Mouse (Mus musculus) intestine, embryonic 15.5 days (tissue): ENCODE data around the gene Rps10. TPM values are rescaled to one million over a fixed set of nuclear protein-coding genes. Genes with fewer than 3 reads are reported as not detected.
A peak's percentile ranks its signal among the peaks of the same experiment; 100 is the strongest.

Source experiments
- ATAC-seq: fragments of 200-750 bp; cut with Nextera tagmentation; 2 replicates; pipeline ENCODE4 v1.8.0; 2017; ENCODE audit warnings: moderate TSS enrichment, moderate library complexity
- H3K27ac ChIP-seq: fragments of 300-500 bp; sonication (generic); 2 replicates; pipeline ENCODE4 v1.5.1; 2015; ENCODE audit warnings: mild to moderate bottlenecking, inconsistent platforms
- H3K27me3 ChIP-seq: fragments of 300-500 bp; sonication (generic); replicated peaks from 2 replicates; pipeline ENCODE4 v1.6.1; 2015; ENCODE audit warnings: inconsistent platforms
- H3K36me3 ChIP-seq: fragments of 300-500 bp; sonication (generic); 2 replicates; pipeline ENCODE4 v1.6.1; 2015; ENCODE audit warnings: inconsistent platforms
- H3K4me1 ChIP-seq: fragments of 300-500 bp; sonication (generic); replicated peaks from 2 replicates; pipeline ENCODE4 v1.6.1; 2015; ENCODE audit warnings: inconsistent platforms
- H3K4me2 ChIP-seq: fragments of 300-500 bp; sonication (generic); replicated peaks from 2 replicates; pipeline ENCODE4 v1.6.1; 2015; ENCODE audit warnings: mild to moderate bottlenecking, inconsistent platforms
- H3K4me3 ChIP-seq: fragments of 300-500 bp; sonication (generic); replicated peaks from 2 replicates; pipeline ENCODE4 v1.5.1; 2015; ENCODE audit warnings: inconsistent platforms
- H3K9ac ChIP-seq: fragments of 300-500 bp; sonication (generic); 2 replicates; pipeline ENCODE4 v1.6.1; 2015; ENCODE audit warnings: inconsistent platforms
- H3K9me3 ChIP-seq: fragments of 300-500 bp; sonication (generic); 2 replicates; pipeline ENCODE4 v1.6.1; 2016; ENCODE audit warnings: inconsistent platforms
- WGBS: fragments of 180-500 bp; shearing (Covaris S2); methylation state at CpG from one replicate; pipeline ENCODE4 v1.1.7; 2015; 5-methylcytosine and 5-hydroxymethylcytosine counted together
- polyA plus RNA-seq: library from polyadenylated mRNA; unstranded; fragments of >200 nt; fragmentation: Nextera tagmentation; extraction: Ambion mirVana; gene quantifications from 2 replicates; pipeline ENCODE4 v1.2.1, GENCODE M21; 2015

The Rps10 gene
- 973 and 1,022 TPM in 2 replicates for polyA plus RNA-seq

DNA sequence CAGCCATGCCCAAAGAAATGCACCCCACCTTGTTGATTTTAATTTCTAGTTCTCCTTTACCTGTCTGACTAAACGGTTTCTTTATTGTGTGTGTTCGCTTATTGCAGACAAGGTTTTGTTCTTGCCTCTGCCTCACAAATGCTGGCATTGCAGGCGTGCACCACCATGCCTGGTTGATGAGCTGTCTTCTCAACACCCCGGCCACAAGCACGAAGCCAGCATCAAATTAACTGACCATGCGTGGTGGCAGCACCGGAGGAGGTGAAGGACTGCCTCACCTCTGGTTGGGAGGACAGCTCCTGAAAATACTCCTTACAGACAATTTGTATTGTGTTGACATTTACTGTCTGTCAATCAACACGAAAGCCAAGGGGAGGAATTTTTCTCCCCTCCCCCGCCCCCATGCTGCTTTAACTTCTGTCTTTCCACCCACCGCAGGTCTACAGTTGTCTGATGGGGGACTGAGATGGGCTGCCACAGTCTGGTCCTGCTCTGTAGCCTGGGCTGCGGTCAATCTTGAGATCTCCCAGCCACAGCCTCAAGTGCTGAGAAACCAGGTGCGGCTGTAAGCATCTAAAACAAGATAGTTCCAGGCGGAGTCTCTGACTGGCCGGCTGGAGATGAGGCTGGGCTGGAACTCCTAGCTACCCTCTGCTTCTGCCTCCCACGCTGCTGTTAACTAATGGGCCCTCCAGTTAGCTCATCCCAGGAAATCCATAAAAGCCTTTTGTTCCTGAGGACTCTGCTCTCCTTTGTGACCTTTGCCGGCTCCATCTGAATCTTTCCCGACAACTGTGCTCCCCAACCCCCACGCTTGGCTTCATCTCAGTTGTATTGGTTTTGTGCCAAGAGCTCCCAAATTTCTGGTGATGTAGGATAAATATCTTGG lies at the start of gene Rps10:
Gene Rps10 (minus strand): TSS at position 538 of the 889 bp plus-strand sequence.
- H3K36me3 ChIP-seq, result peaks cover 20% of the 10 kb centered on the region
- H3K9ac ChIP-seq, result peak within 1 kb of the TSS; percentile 12; the same call in 1 of the 2 replicates
- H3K9me3 ChIP-seq, result no peaks in the 10 kb centered on the region
- 40% methylated on average over 18 of the region's 18 CpGs for WGBS
- no peaks in the 10 kb centered on the region for H3K27me3 ChIP-seq
- peak within 1 kb of the TSS; percentile 71 for H3K4me2 ChIP-seq
- no peak for ATAC-seq
- peaks cover 30% of the 10 kb centered on the region for H3K4me1 ChIP-seq
- peak within 1 kb of the TSS; percentile 77 for H3K4me3 ChIP-seq
- H3K27ac ChIP-seq, result peak within 1 kb of the TSS; percentile 72

DNA sequence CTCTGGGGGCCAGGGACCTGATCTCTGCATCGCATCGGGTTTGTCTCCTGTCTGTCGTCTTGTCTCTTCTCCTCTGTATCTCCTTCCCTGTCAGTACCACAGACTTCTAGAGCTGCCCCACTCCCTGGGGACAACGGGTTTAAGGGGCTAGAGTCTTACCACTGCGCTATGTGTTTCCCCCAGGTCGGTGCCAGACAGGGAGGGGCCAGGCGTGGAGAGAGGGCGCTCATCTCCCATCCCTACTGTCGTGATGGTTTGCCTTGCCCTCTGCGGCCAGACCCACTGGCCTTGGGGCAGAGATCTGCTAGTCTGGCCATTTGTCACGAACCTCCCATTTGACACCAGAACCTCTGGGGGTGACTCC lies 49.1 kb upstream of the Rps10 start:
- 3% methylated on average over 11 of the region's 11 CpGs for WGBS
- H3K4me1 ChIP-seq, result peaks cover 9% of the 10 kb centered on the region
- H3K36me3 ChIP-seq, result no peaks in the 10 kb centered on the region
- H3K27me3 ChIP-seq, result peaks cover 42% of the 10 kb centered on the region
- no peaks in the 10 kb centered on the region for H3K9me3 ChIP-seq
- no peak overlapping the region; the same call in 1 of the 2 replicates for H3K9ac ChIP-seq
- ATAC-seq, result peak; percentile 16; the same call in 1 of the 2 replicates
- peak overlapping the region; percentile 41 for H3K4me3 ChIP-seq
- no peak overlapping the region for H3K27ac ChIP-seq
- peak overlapping the region; percentile 90 for H3K4me2 ChIP-seq

DNA sequence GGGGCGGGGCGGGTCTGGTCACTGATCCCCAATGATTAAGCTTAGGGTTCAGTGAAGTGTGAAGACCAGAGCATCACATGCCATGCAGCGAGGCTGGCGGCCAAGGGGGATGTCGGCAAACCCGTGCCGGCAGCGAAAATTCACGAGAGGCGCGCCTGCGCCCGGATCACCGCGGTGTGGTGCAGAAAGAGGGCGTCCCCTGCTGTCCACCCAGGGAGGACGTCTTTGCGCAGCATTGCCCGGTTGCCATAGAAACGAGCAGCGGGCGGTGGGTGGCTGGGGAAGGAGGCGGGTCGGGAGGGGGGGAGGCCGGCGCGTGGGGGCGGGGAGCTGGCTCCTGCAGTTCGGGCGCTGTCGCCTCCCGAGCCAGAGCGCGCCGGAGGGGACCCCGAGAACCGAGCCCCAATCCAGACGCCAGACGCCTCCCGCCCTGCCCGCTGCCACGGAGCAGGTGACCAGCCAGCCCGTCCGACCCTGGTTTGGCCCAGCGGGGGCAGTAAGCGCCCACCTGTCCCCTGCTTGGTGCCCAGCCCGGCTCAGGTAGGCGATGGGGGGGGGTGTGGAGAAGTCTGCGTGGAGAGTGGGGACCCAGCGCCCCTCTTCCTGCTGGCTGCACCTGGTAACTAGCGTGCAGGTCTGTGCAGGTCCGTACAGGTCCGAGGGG lies 48.5 kb upstream of the Rps10 start:
- Histone ChIP-seq H3K27me3 (peaks cover 42% of the 10 kb centered on the region), H3K9ac (peak overlapping the region; percentile 10; the same call in 1 of the 2 replicates), H3K4me3 (peak overlapping the region; percentile 41), H3K27ac (no peak overlapping the region), H3K36me3 (no peaks in the 10 kb centered on the region), H3K9me3 (no peaks in the 10 kb centered on the region), H3K4me2 (peak overlapping the region; percentile 90), H3K4me1 (peaks cover 9% of the 10 kb centered on the region)
- WGBS, result under 1% methylated on average over 49 of the region's 53 CpGs
- ATAC-seq, result peak; percentile 48; the same call in 1 of the 2 replicates

GRCm38 (mm10) chr17:27678924-27679813 lies 42.7 kb upstream of the Rps10 start:
- ATAC-seq, result peak; percentile 20; the same call in 1 of the 2 replicates
- no peak overlapping the region for H3K9ac ChIP-seq
- 46% methylated on average over 11 of the region's 11 CpGs for WGBS

GRCm38 (mm10) chr17:27677756-27678155 lies 41.3 kb upstream of the Rps10 start:
- H3K9ac ChIP-seq, result no peak overlapping the region
- no peak overlapping the region for H3K4me2 ChIP-seq
- no peak overlapping the region for H3K4me3 ChIP-seq
- ATAC-seq, result no peak
- H3K36me3 ChIP-seq, result no peaks in the 10 kb centered on the region
- H3K9me3 ChIP-seq, result no peaks in the 10 kb centered on the region
- peaks cover 8% of the 10 kb centered on the region; the same call in 1 of the 2 replicates for H3K4me1 ChIP-seq
- no peaks in the 10 kb centered on the region for H3K27me3 ChIP-seq
- no peak overlapping the region for H3K27ac ChIP-seq
- WGBS, result 74% methylated on average over 5 of the region's 5 CpGs

More at GRCm38 (mm10) chr17:27678924-27679813, 42.7 kb upstream of the Rps10 start:
- no peak overlapping the region for H3K27ac ChIP-seq
- H3K27me3 ChIP-seq, result peaks cover under 1% of the 10 kb centered on the region
- H3K4me3 ChIP-seq, result no peak overlapping the region
- no peak overlapping the region for H3K4me2 ChIP-seq
- H3K4me1 ChIP-seq, result peaks cover 8% of the 10 kb centered on the region; the same call in 1 of the 2 replicates
- H3K36me3 ChIP-seq, result no peaks in the 10 kb centered on the region
- no peaks in the 10 kb centered on the region for H3K9me3 ChIP-seq

DNA sequence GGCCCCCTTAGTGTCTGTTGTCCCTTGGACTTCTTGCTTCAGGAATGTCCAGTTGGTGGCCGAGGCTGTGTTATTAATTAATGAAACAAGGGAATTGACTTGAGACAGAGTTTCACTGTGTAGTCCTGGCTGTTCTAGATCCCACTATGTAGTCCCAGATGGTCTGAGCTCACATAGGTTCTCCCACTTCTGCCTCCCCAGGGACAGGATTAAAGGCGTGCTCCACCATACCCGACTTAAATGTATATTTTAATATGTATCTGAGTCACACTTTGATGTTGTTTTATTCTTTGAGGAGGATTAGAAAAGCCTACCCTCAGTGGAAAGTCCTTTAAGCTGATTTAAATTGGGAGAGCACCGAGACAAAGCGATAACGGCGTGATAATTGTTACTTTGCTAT lies 39.8 kb upstream of the Rps10 start:
- no peak overlapping the region for H3K9ac ChIP-seq
- WGBS, result 66% methylated on average over 7 of the region's 7 CpGs
- H3K36me3 ChIP-seq, result no peaks in the 10 kb centered on the region
- no peaks in the 10 kb centered on the region for H3K27me3 ChIP-seq
- no peaks in the 10 kb centered on the region for H3K9me3 ChIP-seq
- H3K4me1 ChIP-seq, result peaks cover 8% of the 10 kb centered on the region; the same call in 1 of the 2 replicates
- no peak overlapping the region for H3K4me3 ChIP-seq
- ATAC-seq, result no peak
- no peak overlapping the region for H3K27ac ChIP-seq
- no peak overlapping the region for H3K4me2 ChIP-seq

DNA sequence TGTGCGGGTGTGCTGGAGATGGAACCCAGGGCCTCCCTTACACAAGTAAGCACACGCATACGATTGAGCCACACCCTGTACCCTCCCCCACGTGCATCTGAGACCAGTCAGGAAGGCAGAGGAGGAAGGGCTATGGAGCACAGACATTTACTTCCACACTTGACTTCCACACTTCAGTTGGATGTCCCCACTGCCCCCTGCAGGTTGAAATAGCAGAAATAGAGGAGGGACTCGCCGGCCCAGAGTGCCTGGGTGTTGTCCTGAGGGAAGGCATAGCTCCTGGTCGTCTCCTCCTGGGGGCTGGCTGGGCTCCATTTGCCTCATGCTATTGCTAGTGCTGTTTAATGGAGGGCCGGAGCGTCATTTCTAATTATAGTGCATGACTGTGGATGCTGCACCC lies 39.0 kb upstream of the Rps10 start:
- H3K27ac ChIP-seq, result no peak overlapping the region
- no peaks in the 10 kb centered on the region for H3K9me3 ChIP-seq
- H3K36me3 ChIP-seq, result no peaks in the 10 kb centered on the region
- H3K4me2 ChIP-seq, result no peak overlapping the region
- no peak for ATAC-seq
- H3K9ac ChIP-seq, result no peak overlapping the region
- peaks cover 8% of the 10 kb centered on the region; the same call in 1 of the 2 replicates for H3K4me1 ChIP-seq
- H3K4me3 ChIP-seq, result no peak overlapping the region
- WGBS, result 54% methylated on average over 9 of the region's 9 CpGs
- no peaks in the 10 kb centered on the region for H3K27me3 ChIP-seq

- Histone ChIP-seq H3K4me2 (no peak overlapping the region), H3K36me3 (no peaks in the 10 kb centered on the region), H3K9me3 (no peaks in the 10 kb centered on the region), H3K27me3 (no peaks in the 10 kb centered on the region), H3K4me3 (no peak overlapping the region), H3K4me1 (no peaks in the 10 kb centered on the region), H3K9ac (no peak overlapping the region), H3K27ac (no peak overlapping the region)
- WGBS, result 91% methylated on average over 7 of the region's 7 CpGs
- no peak for ATAC-seq
Measured at GRCm38 (mm10) chr17:27673945-27674344, 37.5 kb upstream of the Rps10 start.

DNA sequence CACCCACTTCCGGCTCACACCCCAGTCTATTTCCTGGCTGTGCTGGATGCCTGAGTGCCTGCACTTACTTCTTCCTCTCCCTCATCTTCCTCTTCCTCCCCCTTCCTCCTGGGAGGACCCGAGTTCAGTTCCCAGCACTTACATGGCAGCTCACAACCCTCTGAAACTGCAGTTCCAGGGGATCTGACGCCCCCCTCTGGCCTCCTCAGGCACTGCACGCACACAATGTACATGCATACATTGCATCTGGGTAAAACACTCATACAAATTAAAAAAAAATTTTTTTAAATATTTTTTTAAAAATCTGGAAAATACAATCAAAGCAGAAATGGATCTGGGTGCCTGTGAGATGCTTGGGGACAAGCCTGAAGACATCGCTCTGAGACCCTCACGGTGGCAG lies 35.3 kb upstream of the Rps10 start:
- ATAC-seq, result no peak
- Histone ChIP-seq H3K27me3 (no peaks in the 10 kb centered on the region), H3K4me2 (no peak overlapping the region), H3K27ac (no peak overlapping the region), H3K9ac (no peak overlapping the region), H3K36me3 (no peaks in the 10 kb centered on the region), H3K9me3 (no peaks in the 10 kb centered on the region), H3K4me1 (no peaks in the 10 kb centered on the region), H3K4me3 (no peak overlapping the region)
- 78% methylated on average over 6 of the region's 6 CpGs for WGBS

DNA sequence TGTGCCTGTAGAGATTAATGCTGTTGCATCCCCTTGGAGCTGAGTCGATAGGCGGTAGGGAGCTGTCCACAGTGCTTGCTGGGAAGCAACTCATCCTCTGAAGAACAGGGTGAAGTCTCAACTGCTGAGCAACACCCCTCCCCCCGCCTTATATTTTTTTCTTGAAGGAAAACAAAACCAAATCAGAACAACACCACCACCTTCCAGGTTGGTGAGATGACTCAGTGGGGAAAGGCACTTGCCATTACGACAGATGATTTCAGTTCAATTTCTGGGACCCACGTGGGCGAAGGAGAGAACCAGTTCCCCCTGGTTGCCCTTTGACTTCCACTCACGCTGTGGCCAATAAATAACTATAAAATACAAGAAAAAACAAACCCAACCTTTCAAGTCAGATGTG lies 22.3 kb upstream of the Rps10 start:
- Histone ChIP-seq H3K9ac (no peak overlapping the region), H3K4me1 (peaks cover 10% of the 10 kb centered on the region), H3K27me3 (peaks cover 25% of the 10 kb centered on the region), H3K4me3 (no peak overlapping the region), H3K36me3 (no peaks in the 10 kb centered on the region), H3K9me3 (no peaks in the 10 kb centered on the region), H3K4me2 (no peak overlapping the region), H3K27ac (no peak overlapping the region)
- 54% methylated on average over 7 of the region's 7 CpGs for WGBS
- ATAC-seq, result no peak

DNA sequence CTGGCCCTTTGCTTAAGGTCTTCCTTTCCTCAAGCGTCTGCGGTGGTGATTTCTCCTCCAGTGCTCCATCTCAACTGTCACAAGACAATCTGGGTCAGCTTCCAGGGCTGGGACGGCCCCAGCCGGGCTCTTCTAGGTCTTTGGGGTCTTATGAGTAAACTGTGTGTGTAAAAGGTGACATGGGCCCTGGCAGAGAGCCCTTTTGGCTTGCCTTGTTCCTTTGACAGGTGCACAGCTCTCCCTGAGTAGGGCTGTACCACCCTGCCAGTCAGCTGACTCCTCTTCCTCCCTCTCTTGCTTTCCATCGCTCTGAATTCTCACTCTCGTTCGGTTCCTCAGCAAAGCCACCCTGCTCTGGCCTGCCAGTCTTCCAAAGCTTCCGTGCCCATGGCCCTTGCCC lies 20.7 kb upstream of the Rps10 start:
- no peak for ATAC-seq
- WGBS, result 70% methylated on average over 8 of the region's 8 CpGs
- no peaks in the 10 kb centered on the region for H3K9me3 ChIP-seq
- no peaks in the 10 kb centered on the region for H3K36me3 ChIP-seq
- peaks cover 10% of the 10 kb centered on the region for H3K4me1 ChIP-seq
- H3K4me2 ChIP-seq, result no peak overlapping the region
- H3K4me3 ChIP-seq, result no peak overlapping the region
- peaks cover 25% of the 10 kb centered on the region for H3K27me3 ChIP-seq
- H3K9ac ChIP-seq, result no peak overlapping the region
- no peak overlapping the region for H3K27ac ChIP-seq
